Mouse (Mus musculus): Measurements from ENCODE around the gene Nr1h2. TPM values are rescaled to one million over a fixed set of nuclear protein-coding genes. Genes with fewer than 3 reads are reported as not detected.

The Nr1h2 gene
- 100 to 1,000 TPM in 1 of 2 experiments, 10 to 100 TPM in 1; 64.4 to 108 TPM for polyA plus RNA-seq (2012; fragmentation: generic; extraction: Trizol)

GRCm38 (mm10) chr7:44553826-44554225 is at the start of gene Nr1h2:
Gene Nr1h2, minus strand, starts transcription at chr7:44553951.

GRCm38 (mm10) chr7:44590402-44591347 is 36.9 kb upstream of the Nr1h2 start, which contains the start of gene Kcnc3:
Gene Kcnc3, plus strand, starts transcription at chr7:44590664.

GRCm38 (mm10) chr7:44572213-44572701 is 18.5 kb upstream of the Nr1h2 start, which contains the start of gene Napsa:
Gene Napsa, plus strand, starts transcription at chr7:44572380.

GRCm38 (mm10) chr7:44548497-44549087 is 5.2 kb downstream of the Nr1h2 start, which contains the start of gene Pold1:
Gene Pold1, minus strand, starts transcription at chr7:44548849.

GRCm38 (mm10) chr7:44531946-44532732 is 21.6 kb downstream of the Nr1h2 start, which contains the start of gene Spib:
Gene Spib, minus strand, starts transcription at chr7:44532071.

GRCm38 (mm10) chr7:44524502-44524901 is 29.2 kb downstream of the Nr1h2 start, which contains the start of gene Mybpc2:
Gene Mybpc2, minus strand, starts transcription at chr7:44524656.

Other genes with a start within 250 kb of the Nr1h2 start
- gene Clec11a, start 247.0 kb downstream of the Nr1h2 start, polyA plus RNA-seq (2012; fragmentation: generic; extraction: Trizol): 1 to 10 TPM in 1 of 2 experiments, under 1 TPM in 1; 0.39 to 2.5 TPM
- under 1 TPM in 1 of 2 experiments, not detected in 1; 0.07 TPM for gene Shank1, start 243.7 kb downstream of the Nr1h2 start, polyA plus RNA-seq (2012; fragmentation: generic; extraction: Trizol)
- gene Syt3, start 169.8 kb downstream of the Nr1h2 start, polyA plus RNA-seq (2012; fragmentation: generic; extraction: Trizol): under 1 TPM; 0.01 to 0.21 TPM
- under 1 TPM; 0.04 to 0.28 TPM for gene 1700008O03Rik, start 168.1 kb downstream of the Nr1h2 start, polyA plus RNA-seq (2012; fragmentation: generic; extraction: Trizol)
- gene Lrrc4b, start 124.9 kb downstream of the Nr1h2 start, polyA plus RNA-seq (2012; fragmentation: generic; extraction: Trizol): under 1 TPM; 0.01 to 0.22 TPM
- gene Aspdh, start 88.6 kb downstream of the Nr1h2 start, polyA plus RNA-seq (2012; fragmentation: generic; extraction: Trizol): not detected
- gene Josd2, start 86.0 kb downstream of the Nr1h2 start, polyA plus RNA-seq (2012; fragmentation: generic; extraction: Trizol): 100 to 1,000 TPM; 107 to 119 TPM
- gene Emc10, start 57.4 kb downstream of the Nr1h2 start, polyA plus RNA-seq (2012; fragmentation: generic; extraction: Trizol): 100 to 1,000 TPM in 1 of 2 experiments, 10 to 100 TPM in 1; 94.2 to 161 TPM
- 1 to 10 TPM; 2.9 to 7.9 TPM for gene Fam71e1, start 57.4 kb downstream of the Nr1h2 start, polyA plus RNA-seq (2012; fragmentation: generic; extraction: Trizol)
- gene Mybpc2, start 29.3 kb downstream of the Nr1h2 start, polyA plus RNA-seq (2012; fragmentation: generic; extraction: Trizol): under 1 TPM in 1 of 2 experiments, not detected in 1; 0.07 TPM
- under 1 TPM in 1 of 2 experiments, not detected in 1; 0.83 TPM for gene Spib, start 21.9 kb downstream of the Nr1h2 start, polyA plus RNA-seq (2012; fragmentation: generic; extraction: Trizol)
- gene Pold1, start 5.1 kb downstream of the Nr1h2 start, polyA plus RNA-seq (2012; fragmentation: generic; extraction: Trizol): 100 to 1,000 TPM in 1 of 2 experiments, 10 to 100 TPM in 1; 32.0 to 112 TPM
- gene Napsa, start 18.4 kb upstream of the Nr1h2 start, polyA plus RNA-seq (2012; fragmentation: generic; extraction: Trizol): under 1 TPM; 0.05 to 0.11 TPM
- under 1 TPM in 1 of 2 experiments, not detected in 1; 0.01 TPM for gene Kcnc3, start 36.7 kb upstream of the Nr1h2 start, polyA plus RNA-seq (2012; fragmentation: generic; extraction: Trizol)
- gene Myh14, start 116.9 kb upstream of the Nr1h2 start, polyA plus RNA-seq (2012; fragmentation: generic; extraction: Trizol): under 1 TPM in 1 of 2 experiments, not detected in 1; 0.02 TPM
- gene Izumo2, start 154.8 kb upstream of the Nr1h2 start, polyA plus RNA-seq (2012; fragmentation: generic; extraction: Trizol): not detected
- gene Vrk3, start 194.5 kb upstream of the Nr1h2 start, polyA plus RNA-seq (2012; fragmentation: generic; extraction: Trizol): 10 to 100 TPM; 18.9 to 34.2 TPM
- under 1 TPM; 0.05 to 0.45 TPM for gene Zfp473, start 197.1 kb upstream of the Nr1h2 start, polyA plus RNA-seq (2012; fragmentation: generic; extraction: Trizol)